Mouse (Mus musculus) retina, postnatal 1 day (tissue): ENCODE results near the gene Khdrbs2.
"Not testable (repeated sequence)": the region's sequence is repeated elsewhere in the genome, so short reads cannot be mapped to it uniquely, and the experiment has no call there.

Experiments
- DNase-seq: peaks from one replicate; pipeline ENCODE4 v3.0.0-alpha.2; 2012

The Khdrbs2 gene

DNA sequence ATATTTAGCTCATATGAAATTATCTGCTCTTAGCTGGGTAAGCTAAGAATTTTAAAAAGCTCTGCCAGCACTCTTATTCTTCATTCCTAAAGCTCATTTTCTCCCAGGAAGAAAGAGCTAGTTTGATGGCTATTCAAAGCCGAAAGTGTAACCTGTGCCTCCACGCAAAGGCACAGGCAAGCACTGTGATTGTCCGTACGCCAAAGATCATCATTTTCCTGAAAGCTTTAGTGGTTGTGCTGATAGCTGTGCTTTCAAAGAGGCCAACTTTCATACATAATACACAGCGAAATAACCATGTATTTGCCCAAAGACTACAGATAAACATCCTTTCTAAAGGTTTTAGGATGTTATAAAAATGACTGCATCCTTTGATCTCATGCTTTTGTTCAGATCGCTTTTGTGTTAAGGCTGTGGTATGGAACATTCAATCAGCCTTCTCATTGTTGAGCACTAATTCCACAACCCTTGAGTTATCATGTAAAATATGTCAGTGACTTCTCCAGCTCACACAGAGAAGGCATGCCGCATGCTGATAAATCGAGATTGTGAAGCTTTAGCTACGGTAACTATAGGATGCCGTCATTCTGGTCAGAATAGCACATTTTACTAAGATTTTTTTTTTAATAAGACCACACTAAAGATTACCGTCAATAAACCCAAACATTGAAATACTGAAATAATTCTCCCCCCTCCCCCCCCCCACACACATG lies 299.1 kb downstream of the Khdrbs2 start:
- DNase-seq: no peak

DNA sequence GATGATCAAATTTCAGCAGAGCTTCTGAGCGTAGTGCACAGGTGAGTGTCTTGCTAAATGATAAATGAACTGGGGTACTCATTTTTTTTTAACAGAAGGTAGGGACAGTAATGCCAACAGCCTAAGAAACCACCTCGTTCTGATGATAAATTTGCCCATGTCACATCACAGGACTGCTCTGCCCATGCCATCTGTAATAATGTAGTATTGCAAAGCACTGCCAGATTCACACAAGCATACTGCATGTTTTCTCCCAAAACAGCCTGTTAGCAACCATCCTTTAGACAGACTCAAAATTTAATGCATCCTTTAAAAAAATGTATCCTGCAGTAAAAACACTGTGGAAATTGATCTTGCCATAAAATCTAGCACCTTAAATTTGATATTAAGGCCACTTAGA lies 315.4 kb downstream of the Khdrbs2 start:
- no peak for DNase-seq

DNA sequence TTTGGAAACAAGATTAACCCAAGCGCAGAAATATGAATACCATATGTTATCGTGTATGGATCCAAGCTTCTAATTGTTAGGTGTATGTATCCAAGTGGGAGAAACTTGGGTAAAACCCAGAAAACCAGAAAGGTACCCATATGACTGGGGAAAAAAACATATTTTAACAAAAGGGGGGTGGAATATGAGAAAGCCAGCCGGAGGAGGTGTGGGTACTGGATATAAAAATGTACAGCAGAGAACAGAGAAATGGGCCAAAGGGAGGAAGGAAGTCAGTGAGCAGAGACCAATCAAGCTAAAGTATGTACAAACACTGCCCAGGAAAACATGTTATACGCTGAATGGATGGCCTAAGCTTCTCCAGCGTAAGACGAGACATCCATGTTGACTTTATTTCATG lies 330.9 kb downstream of the Khdrbs2 start:
- DNase-seq: no peak

DNA sequence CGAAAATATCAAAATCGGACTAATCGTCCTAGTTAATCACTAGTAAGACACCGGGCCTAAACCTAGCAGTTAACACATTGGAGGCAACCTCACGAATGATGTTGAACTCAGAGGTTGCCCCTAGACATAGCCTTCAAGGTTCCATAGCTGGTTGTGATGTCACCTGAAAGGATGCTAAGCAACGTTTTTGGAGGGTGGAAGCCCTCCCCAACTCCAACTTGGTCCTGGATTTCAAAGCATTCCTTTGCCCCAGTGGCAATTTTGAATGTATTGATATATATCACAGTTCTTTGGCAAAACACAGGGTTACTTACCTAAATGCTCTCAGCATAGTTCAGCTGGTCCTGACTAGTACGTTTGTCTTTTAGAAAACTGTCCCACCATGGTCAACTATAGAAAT lies 374.7 kb downstream of the Khdrbs2 start, which contains the start of gene Gm5415:
Gene Gm5415 (minus strand): TSS at position 101 of the 400 bp plus-strand sequence.
- not testable (repeated sequence) for DNase-seq

DNA sequence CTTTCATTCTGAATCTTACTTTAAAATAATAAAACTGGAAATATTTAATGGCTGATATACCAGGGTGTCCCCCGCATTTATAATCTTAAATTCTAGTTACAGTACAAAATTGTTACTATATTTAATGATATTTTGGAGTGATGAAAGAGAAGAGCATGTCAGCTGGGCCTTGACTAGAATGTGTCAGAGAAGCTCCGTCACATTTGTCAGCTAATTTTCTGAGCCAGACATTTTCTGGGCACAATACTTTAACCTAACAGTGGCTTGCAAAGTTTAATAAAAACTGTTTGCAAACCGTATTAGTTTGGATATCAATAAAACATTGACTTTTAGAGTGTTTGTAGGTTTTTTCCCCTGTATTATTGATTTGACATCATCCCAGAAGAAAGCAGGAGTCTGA lies 380.9 kb downstream of the Khdrbs2 start:
- DNase-seq: no peak

DNA sequence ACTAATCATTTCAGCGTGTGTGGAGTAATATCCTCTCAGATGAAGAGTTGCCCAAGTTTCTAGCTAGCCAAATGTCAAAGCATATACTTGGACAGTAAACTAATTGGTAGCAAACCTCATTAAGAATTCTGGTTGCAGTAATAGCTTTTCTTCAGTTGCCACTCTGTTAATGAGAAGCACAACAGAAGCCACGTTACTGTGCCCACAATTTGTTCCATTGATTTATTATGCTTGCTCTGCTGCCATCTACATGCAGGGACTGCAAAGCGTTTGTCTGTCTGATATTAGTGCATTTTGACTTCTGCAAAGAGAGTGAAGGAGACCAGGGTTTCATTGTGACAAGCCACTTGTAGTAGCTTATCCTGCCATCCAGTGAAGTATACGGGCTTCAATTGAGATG lies 381.4 kb downstream of the Khdrbs2 start:
- DNase-seq: peak; percentile 57

DNA sequence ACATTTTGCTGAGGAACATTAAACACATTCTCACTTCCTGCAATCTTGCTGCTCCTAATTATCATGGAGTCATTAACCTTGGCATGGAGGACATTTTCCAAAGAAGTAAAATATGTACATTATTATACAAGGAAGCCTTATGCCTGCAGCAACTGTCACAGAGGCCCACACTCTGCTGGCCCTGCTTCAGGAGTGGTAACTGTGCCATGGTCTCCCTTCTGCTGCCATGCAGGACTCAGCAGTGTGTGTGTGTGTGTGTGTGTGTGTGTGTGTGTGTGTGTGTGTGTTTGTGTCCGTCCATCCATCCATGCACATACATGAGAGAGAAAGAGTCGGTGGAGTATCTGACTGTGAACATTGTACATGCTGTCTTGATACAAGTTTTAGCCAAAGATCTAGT lies 396.4 kb downstream of the Khdrbs2 start:
- DNase-seq: no peak

DNA sequence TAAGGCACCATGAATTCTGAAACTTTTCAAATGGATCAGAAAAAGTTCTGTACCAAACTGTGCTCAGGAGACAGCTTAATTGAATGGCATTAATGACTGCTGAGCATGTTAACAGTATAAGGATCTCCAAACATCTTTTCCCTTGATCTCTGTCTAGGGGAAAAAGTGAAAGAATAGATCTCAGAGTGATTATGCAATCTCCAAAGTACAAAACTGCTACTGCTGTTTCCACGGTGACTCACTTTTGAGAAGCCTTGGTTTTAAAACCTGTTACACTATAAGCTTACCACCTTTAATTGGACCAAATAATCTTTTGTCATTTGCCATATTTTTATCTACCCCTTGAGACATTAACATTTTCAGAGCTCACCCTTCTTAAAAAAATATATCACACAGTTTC lies 453.5 kb downstream of the Khdrbs2 start:
- no peak for DNase-seq

DNA sequence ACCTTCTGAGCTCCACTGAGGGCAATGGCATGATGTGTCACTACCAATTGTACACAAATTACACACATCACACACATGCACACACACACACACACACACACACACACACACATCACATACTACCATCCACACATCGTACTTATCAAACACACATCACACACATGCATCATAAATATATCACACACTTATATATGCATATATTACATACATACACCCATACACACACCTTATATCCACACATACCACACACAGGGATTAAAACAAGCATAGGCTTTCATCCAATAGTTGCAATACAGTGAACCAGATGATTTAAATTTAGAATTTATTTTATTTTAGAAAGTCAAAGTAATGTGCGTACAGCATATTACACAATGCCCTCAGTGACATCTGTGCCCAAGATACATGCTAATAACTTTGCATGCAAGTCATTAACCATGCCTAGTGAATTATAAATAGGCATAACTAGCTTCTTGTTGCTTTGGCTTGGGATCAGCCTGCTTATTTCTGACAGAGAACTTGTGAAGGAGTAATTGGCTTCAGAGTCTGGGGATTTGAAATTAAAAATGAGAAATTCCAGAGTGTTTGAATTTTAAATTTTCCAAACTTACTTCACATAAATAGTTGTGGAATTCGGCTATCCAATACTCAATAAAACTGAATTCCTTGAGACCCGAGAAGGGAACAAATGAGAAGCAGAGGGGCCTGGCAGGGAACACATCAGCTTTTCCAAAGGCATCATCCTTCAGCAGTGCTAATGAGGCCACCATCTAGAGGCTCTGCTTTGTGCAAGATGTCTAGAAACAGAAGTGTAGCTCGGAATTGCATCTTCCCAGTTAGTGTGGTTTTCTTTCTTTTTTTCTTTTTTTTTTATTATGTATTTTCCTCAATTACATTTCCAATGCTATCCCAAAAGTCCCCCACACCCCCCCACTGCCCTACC lies 460.2 kb downstream of the Khdrbs2 start:
- no peak for DNase-seq

DNA sequence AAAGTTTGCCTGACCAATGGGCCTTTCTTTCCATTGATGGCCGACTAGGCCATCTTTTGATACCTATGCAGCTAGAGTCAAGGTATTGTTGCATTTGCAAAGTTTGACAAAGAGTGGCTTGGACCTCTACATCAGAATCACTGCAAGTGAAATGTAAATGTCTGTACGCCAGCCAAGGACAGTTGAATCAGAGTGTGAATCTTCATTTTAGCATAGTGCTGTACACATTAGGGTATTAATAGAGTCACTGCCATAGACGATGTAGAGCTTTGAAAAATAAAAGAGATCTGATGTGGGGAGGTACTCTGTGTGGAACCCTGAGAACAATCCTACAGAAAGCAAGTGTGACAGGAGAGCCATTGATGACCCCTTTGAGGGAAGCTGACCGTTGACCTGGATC lies 460.9 kb downstream of the Khdrbs2 start:
- no peak for DNase-seq

DNA sequence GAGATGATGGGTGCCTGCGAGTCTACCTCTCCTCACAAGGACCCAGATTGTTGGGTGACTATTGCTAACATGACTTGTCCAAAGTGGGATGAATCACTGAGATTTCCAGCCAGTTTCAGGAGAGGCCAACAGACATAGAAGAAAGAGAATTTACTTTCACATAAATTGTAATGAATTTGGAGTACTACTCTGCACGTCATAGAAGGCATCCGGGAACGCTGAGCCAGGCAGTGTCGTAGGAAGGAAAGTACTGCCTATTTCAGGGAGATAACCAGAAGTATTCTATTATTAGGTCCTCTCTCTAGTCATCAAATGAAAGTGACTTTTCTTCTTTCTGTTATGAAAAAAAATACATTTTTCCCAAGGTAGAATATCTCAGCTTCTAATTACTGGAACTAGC lies 466.6 kb downstream of the Khdrbs2 start:
- no peak for DNase-seq

DNA sequence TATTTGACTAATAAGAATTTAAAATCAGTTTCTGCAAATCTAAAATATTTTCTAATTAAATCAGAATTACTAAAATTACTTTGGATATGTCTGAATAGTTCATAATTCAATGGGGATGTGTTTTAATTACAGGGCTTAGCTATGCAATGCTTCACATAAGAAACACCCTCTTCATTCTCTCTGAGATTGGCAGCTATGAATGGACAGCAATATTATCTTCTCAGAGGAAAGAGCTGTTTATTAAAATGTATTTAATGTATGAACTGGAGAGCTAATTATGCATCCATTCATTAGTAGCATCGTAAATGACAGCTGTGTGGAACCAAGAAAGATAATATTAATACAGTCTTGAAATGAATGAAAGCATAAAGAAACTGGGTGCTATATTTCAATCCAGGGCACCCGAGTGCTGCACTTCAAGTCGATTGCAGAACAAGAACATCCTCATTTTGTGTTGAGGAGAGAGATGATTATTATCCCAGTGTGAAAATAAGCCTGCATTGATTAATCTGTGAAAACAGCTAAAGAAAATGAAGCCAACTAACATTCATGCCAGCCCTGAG lies 477.2 kb downstream of the Khdrbs2 start:
- DNase-seq: no peak

DNA sequence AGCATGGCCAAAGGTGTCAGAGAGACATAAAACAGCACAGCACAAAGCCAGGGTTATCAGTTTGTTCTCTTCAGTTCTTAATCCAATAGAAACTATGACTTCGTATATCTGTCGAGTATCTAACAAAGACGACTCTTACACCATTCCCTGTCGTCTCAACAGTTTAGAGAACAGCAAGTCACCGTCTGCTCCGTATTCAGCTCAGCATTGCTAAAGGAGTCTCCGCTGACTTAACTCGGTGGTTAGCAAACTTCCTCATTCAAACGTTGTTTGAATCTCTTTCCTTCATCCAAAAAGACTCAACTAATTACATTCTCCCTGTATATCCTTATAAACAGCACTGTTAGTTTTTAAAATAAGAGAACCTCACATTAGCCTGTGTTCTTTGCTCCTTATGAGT lies 521.3 kb downstream of the Khdrbs2 start:
- no peak for DNase-seq

DNA sequence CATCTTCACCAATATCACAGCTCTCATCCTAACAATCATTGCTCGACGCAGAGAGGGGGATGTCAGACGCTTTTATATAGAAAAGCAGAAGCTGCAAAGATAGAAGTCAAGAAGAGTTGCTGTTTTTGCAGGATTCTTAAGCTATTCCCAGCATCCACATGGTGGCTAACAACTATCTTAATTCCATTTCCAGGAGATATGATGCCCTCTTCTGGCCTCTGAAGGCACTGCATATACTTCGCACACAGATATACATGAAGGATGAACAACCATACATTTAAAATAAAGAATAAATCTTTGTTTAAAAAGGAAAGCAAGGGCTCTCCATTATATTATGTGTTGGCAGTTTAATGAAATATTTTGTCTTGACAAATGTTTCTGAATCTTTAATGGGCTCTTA lies 527.6 kb downstream of the Khdrbs2 start:
- no peak for DNase-seq

DNA sequence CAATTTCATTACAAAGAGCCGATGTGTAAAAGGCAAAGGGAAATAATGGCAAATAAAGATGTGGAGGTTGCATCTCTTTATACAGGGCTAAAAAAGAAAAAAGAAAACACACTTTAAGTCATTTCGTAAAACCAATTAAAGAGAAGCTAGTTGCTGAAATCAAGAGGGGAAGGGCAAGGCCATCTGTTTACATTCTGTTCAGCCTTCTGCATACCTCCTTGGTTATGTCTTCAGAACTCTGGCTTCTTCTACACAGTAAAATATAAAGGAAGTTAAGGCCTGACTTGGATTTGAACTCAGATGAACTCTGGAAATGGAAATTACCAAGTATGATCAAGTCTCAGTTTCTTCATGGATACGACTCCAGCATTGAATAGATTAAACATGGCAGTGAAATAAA lies 528.8 kb downstream of the Khdrbs2 start:
- DNase-seq: no peak
